Mouse (Mus musculus): ENCODE results near the gene Heca. TPM values are rescaled to one million over a fixed set of nuclear protein-coding genes. Genes with fewer than 3 reads are reported as not detected.
"Not testable (repeated sequence)": the region's sequence is repeated elsewhere in the genome, so short reads cannot be mapped to it uniquely, and the experiment has no call there.

Gene Heca
- 16.9 and 24.7 TPM in 2 replicates for polyA plus RNA-seq (2012; ENCODE audit: insufficient read depth, insufficient read length, missing spikeins)

GRCm38 (mm10) chr10:17947960-17948730 is at the start of gene Heca:
Heca (minus strand) TSS chr10:17948067.
- H3K27ac ChIP-seq (replicated peaks; ENCODE audit: low read depth, low read length) = peak within 1 kb of the TSS; percentile 57

GRCm38 (mm10) chr10:17990576-17990975 is 42.7 kb upstream of the Heca start:
- no peaks in the 10 kb centered on the region for H3K4me1 ChIP-seq (ENCODE audit: control insufficient read depth, insufficient read depth, insufficient read length, low read length)
- no peak overlapping the region for H3K27ac ChIP-seq (replicated peaks; ENCODE audit: low read depth, low read length)
- H3K4me3 ChIP-seq (ENCODE audit: insufficient read depth, low read depth, low read length) = no peak overlapping the region

More at GRCm38 (mm10) chr10:17947960-17948730, at the start of gene Heca:
- Histone ChIP-seq H3K4me3 (ENCODE audit: insufficient read depth, low read depth, low read length) (peak within 1 kb of the TSS; percentile 94), H3K4me1 (ENCODE audit: control insufficient read depth, insufficient read depth, insufficient read length, low read length) (peaks cover 2% of the 10 kb centered on the region)

DNA sequence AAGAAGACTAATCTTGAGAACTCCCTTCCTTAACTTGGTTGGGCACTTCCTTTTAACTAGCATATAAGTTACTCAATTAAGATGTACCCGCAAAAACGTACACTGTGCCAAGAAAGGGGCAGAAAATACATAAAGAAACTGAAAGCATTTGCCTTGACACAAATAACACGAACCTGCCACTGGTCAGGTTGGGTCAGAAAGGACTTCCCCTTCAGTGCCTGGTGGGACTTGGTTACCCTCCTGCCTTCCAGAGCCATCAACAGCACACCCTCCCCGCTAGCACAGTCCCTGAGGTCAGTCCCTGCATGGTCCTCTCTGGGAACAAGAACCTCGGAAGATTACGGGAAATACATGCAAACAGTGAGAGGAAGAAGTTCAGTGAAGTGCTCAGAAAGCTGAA is 41.3 kb upstream of the Heca start:
- Histone ChIP-seq H3K4me1 (ENCODE audit: control insufficient read depth, insufficient read depth, insufficient read length, low read length) (no peaks in the 10 kb centered on the region), H3K27ac (replicated peaks; ENCODE audit: low read depth, low read length) (no peak overlapping the region), H3K4me3 (ENCODE audit: insufficient read depth, low read depth, low read length) (no peak overlapping the region)

DNA sequence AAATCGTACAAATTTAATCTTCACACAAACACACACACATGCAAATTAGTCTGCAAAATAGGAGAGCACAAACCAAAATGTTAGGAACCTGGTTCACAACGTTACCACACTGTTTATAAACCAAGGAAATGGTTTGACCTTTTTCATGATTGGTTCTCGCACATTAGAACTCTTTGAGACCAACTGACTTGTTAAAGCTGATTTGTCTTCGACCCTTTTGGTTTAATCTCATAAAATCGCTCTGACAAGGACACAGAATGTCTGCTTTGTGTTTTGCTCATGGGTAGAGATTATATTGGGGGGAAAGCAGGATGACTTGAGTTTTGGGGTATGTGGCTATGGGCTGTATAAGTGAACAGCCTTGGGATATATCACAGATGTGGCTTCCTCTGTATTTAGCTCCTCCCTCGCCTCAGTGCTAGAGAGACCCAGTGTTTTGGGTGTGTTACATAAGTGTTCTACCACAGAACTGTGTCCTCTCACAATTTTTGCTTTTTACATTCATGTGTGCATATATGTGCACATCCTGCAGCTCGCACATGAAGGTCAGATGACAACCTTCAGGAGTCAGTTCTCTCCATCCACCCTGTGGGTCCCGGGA is 40.1 kb upstream of the Heca start:
- H3K27ac ChIP-seq (replicated peaks; ENCODE audit: low read depth, low read length) = no peak overlapping the region
- H3K4me1 ChIP-seq (ENCODE audit: control insufficient read depth, insufficient read depth, insufficient read length, low read length) = no peaks in the 10 kb centered on the region
- H3K4me3 ChIP-seq (ENCODE audit: insufficient read depth, low read depth, low read length) = no peak overlapping the region

GRCm38 (mm10) chr10:17983313-17983712 is 35.4 kb upstream of the Heca start:
- Histone ChIP-seq H3K4me3 (ENCODE audit: insufficient read depth, low read depth, low read length) (no peak overlapping the region), H3K27ac (replicated peaks; ENCODE audit: low read depth, low read length) (no peak overlapping the region), H3K4me1 (ENCODE audit: control insufficient read depth, insufficient read depth, insufficient read length, low read length) (no peaks in the 10 kb centered on the region)

- H3K4me3 ChIP-seq (ENCODE audit: insufficient read depth, low read depth, low read length) = no peak overlapping the region
- no peaks in the 10 kb centered on the region for H3K4me1 ChIP-seq (ENCODE audit: control insufficient read depth, insufficient read depth, insufficient read length, low read length)
- H3K27ac ChIP-seq (replicated peaks; ENCODE audit: low read depth, low read length) = no peak overlapping the region
Observed at GRCm38 (mm10) chr10:17966090-17966489, 18.2 kb upstream of the Heca start.

DNA sequence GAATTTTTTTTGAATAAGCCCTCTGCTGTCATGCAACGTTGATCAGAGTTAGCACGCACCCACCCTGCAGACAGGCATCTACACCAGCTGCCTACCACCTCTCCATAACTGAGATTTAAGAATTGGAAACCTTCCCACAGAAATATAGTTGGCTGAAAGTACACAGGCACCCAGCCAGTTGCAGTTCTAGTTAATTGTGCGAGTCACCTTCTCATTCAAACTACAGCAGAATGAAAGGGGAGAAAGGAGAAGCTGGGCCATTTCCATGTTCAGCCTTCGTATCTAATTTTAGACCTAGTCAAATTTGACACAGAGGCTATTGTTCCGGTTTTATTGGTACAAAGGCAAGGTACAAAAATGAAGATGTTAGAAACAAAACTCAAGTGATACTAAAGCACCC is 2.9 kb upstream of the Heca start:
- H3K27ac ChIP-seq (replicated peaks; ENCODE audit: low read depth, low read length) = no peak overlapping the region
- H3K4me1 ChIP-seq (ENCODE audit: control insufficient read depth, insufficient read depth, insufficient read length, low read length) = peaks cover 2% of the 10 kb centered on the region
- H3K4me3 ChIP-seq (ENCODE audit: insufficient read depth, low read depth, low read length) = no peak overlapping the region

DNA sequence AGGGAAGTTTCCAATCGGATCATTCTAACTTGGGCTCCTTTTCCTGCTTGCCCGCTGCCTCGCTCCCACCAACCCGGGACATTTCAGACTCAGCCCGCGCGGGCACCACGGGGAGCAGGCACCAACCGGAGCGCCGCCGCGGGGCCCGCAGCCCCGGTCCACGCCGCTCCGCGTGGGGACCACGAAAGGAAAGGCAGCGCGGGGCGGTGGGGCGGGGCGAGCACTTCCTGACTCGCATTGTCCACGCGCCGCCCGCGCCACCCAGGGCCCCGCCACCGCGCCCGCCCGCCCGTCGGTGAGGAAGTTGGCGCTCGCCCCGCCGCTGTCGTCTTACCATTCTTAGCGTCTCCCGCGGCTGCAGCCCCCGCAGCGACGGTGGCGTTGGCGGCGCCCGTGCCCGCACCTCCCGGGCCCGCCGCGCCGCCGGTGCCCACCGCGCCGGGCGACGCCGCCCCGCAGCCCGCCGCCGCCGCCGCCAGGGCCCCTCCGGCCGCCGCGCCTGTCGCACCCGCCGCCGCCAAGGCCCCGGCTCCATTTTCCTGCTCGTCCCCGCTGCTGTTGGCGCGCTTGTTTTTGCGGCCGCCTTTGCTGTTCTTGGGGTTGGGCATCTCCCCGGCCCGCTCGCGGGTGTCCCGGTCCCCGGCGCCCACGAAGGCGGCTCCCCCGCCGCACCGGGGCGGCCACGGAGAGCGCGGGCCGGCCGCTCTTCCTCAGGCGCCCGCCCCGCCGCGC is 526 bp downstream of the Heca start:
- peaks cover 2% of the 10 kb centered on the region for H3K4me1 ChIP-seq (ENCODE audit: control insufficient read depth, insufficient read depth, insufficient read length, low read length)
- H3K27ac ChIP-seq (replicated peaks; ENCODE audit: low read depth, low read length) = peak overlapping the region; percentile 33; the same call in 1 of the 2 replicates
- H3K4me3 ChIP-seq (ENCODE audit: insufficient read depth, low read depth, low read length) = peak overlapping the region; percentile 94

DNA sequence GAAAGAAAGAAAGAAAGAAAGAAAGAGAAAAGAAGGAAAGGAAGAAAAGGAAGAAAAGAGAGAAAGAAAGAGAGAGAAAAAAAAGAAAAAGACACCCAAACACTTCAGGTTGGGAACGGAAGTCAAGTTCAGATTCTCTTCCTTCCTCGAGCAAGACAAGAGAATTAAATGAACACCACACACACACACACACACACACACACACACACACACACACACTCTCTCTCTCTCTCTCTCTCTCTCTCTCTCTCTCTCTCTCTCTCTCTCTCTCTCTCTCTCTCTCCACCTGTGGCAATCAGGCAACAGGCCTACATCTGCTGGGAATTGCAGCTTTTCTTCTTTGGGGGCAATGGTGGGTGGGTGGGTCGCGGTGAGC is 1.1 kb downstream of the Heca start:
- not testable (repeated sequence) for H3K4me1 ChIP-seq (ENCODE audit: control insufficient read depth, insufficient read depth, insufficient read length, low read length); H3K27ac ChIP-seq (replicated peaks; ENCODE audit: low read depth, low read length)
- peak overlapping the region; percentile 94 for H3K4me3 ChIP-seq (ENCODE audit: insufficient read depth, low read depth, low read length)

- H3K27ac ChIP-seq (replicated peaks; ENCODE audit: low read depth, low read length) = no peak overlapping the region
- H3K4me1 ChIP-seq (ENCODE audit: control insufficient read depth, insufficient read depth, insufficient read length, low read length) = peaks cover 2% of the 10 kb centered on the region
- H3K4me3 ChIP-seq (ENCODE audit: insufficient read depth, low read depth, low read length) = no peak overlapping the region
Observed at GRCm38 (mm10) chr10:17946046-17946445, 1.8 kb downstream of the Heca start.

DNA sequence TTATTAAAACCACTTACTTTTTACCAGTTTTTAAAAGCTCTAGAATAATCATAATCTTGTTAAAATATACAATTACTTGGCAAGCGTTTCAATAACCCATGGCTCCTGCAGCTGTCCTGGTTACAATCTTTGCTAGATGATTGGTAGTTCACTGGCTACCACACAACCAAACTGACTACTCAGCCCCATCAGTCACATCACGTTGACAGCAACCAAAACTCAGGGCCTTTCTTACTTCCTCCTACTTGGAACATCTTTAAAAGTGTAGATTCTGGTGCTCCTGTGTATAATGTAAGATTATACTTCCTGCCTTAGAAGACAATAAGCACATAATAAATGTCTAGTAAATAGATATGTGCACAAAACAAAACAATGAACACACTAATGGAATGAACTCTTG is 14.2 kb downstream of the Heca start:
- H3K27ac ChIP-seq (replicated peaks; ENCODE audit: low read depth, low read length) = no peak overlapping the region
- peaks cover 10% of the 10 kb centered on the region for H3K4me1 ChIP-seq (ENCODE audit: control insufficient read depth, insufficient read depth, insufficient read length, low read length)
- no peak overlapping the region for H3K4me3 ChIP-seq (ENCODE audit: insufficient read depth, low read depth, low read length)

DNA sequence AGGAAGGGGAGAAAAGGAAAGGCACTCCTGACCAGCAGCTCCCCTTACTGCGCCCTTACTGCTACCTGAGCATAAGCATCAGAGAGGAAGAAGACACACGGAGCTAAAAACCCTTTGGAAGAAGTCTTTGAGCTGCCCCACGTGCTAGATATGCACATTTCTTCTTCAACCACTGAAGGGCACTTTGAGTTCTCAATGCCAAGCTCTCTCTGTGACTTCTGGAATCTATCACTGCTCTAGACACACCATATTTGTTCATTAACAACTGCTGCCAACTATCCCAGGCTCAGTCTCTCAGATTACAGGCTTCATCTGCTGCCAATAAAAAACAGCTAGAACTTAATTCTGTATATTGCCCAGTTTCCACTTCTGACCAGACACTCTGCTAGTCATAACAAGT is 15.7 kb downstream of the Heca start:
- Histone ChIP-seq H3K4me1 (ENCODE audit: control insufficient read depth, insufficient read depth, insufficient read length, low read length) (peaks cover 10% of the 10 kb centered on the region), H3K27ac (replicated peaks; ENCODE audit: low read depth, low read length) (0 out of 2 replicates have a peak overlapping the region, but pooled peaks have one; percentile 27), H3K4me3 (ENCODE audit: insufficient read depth, low read depth, low read length) (no peak overlapping the region)

- Histone ChIP-seq H3K4me3 (ENCODE audit: insufficient read depth, low read depth, low read length) (no peak overlapping the region), H3K27ac (replicated peaks; ENCODE audit: low read depth, low read length) (no peak overlapping the region), H3K4me1 (ENCODE audit: control insufficient read depth, insufficient read depth, insufficient read length, low read length) (peaks cover 10% of the 10 kb centered on the region)
Observed at GRCm38 (mm10) chr10:17931157-17931556, 16.7 kb downstream of the Heca start.

- peaks cover 10% of the 10 kb centered on the region for H3K4me1 ChIP-seq (ENCODE audit: control insufficient read depth, insufficient read depth, insufficient read length, low read length)
- peak overlapping the region; percentile 67 for H3K27ac ChIP-seq (replicated peaks; ENCODE audit: low read depth, low read length)
Observed at GRCm38 (mm10) chr10:17930445-17931083, 17.3 kb downstream of the Heca start.

GRCm38 (mm10) chr10:17925200-17925599 is 22.7 kb downstream of the Heca start:
- Histone ChIP-seq H3K27ac (replicated peaks; ENCODE audit: low read depth, low read length) (no peak overlapping the region), H3K4me3 (ENCODE audit: insufficient read depth, low read depth, low read length) (no peak overlapping the region), H3K4me1 (ENCODE audit: control insufficient read depth, insufficient read depth, insufficient read length, low read length) (peaks cover 8% of the 10 kb centered on the region)

More at GRCm38 (mm10) chr10:17930445-17931083, 17.3 kb downstream of the Heca start:
- no peak overlapping the region for H3K4me3 ChIP-seq (ENCODE audit: insufficient read depth, low read depth, low read length)
